Mouse (Mus musculus) cerebellum, postnatal 36 days (tissue): ENCODE results near the gene Nop10.
"Not testable (repeated sequence)": the region's sequence is repeated elsewhere in the genome, so short reads cannot be mapped to it uniquely, and the experiment has no call there.

Experiments used
- DNase-seq, 2 experiments: peaks; one replicate each; pipeline ENCODE4 v3.0.0; 2021 to 2022; ENCODE audit warnings: mixed read lengths in 2 of 2

The Nop10 gene

DNA sequence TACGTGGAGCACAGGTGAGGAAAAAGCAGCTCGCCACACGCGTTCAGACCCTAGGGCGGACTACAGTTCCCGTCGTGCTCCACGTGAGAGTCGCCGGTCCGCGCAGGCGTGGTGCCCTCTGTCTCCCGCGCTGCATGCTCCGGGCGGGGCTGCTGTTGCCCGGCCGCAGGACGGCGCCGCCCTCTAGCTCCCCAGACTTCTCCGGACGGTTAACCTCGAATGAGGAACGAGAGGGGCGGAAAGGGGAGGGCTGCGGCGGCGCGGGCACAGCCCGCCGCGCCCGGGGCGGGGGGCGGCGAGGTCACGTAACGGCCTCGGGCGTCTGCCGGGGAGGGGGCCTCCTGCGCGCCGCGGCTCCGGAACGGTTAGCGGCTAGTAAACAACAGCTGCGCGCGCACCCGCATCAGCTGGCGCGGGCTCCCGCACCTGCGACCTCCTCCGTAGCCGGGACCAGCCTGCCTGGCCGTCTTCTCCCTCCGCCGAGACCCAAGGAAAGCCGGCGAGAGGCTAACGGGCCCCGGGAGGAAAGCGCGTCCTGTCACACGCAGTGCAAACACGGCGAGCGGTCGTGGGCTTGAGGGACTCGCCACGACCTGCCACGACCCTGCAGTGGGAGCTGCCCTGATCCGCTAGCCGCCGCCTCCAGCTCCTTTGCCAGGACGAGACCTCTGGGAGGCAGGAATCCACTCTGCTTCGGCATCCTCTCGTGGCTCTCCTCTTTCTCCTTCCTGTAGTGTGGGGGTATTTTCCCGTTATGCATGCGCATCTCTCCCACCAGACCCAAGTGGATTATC lies 3.9 kb downstream of the Nop10 start, which contains the start of gene Slc12a6:
Gene Slc12a6, plus strand, starts transcription at position 378 of the 794 bp plus-strand sequence.
- DNase-seq = peak; percentile 91 to 94

GRCm38 (mm10) chr2:112266242-112266592 lies 4.5 kb downstream of the Nop10 start, which contains the start of gene Gm21985:
Gm21985 (plus strand) TSS chr2:112266314.
- peak; percentile 42 to 49 for DNase-seq

DNA sequence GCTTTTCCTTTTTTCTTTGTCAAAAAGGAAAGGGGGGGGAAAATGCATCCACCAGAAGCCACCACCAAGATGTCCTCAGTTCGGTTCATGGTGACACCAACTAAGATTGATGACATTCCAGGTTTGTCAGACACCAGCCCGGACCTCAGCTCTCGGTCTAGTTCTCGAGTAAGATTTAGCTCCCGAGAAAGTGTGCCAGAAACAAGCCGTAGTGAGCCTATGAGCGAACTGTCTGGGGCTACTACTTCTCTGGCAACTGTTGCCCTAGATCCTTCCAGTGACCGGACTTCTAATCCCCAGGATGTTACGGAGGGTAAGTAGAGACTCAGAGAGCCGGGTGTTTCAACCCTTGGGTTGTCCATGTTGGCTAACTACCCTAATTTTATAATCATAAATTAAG lies 5.1 kb downstream of the Nop10 start:
- peak in 1 of 2 experiments; percentile 34 for DNase-seq

GRCm38 (mm10) chr2:112267547-112268269 lies 6.0 kb downstream of the Nop10 start:
- DNase-seq = no peak

DNA sequence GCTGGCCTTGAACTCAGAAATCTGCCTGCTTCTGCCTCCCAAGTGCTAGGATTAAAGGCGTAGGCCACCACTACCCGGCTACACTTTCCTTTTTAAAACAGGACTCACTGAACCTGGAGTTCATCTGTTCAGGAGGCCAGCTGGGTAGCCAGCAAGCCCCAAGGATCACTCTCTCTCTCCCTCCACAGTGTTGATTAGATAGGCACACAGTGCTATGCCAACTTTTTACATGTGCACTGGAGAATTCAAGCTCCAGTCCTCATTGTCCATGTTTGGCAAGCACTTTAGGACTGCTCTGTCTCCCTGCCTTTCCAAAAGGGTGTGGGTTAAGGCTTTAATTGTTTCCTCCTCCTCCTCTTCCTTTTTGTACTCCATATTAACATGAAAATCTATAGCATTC lies 8.3 kb downstream of the Nop10 start:
- no peak for DNase-seq

DNA sequence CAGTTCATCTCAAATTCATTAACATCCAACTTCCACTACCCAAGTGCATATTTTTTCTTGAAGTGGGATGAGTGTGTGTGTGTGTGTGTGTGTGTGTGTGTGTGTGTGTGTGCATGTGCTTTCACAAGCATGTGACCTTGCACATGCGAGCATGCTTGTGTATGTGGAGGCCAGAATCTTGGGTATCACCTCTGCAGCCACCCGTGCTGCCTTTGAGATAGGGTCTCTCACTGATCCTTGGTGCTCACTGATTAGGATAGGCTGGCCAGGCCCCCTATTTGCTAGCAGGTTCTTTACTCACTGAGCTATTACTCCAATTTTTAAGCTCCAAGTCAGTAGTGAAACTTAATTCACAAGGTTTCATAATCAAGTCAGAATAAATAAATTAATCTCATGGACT lies 11.2 kb downstream of the Nop10 start:
- no peak for DNase-seq

GRCm38 (mm10) chr2:112273474-112273873 lies 11.7 kb downstream of the Nop10 start:
- no peak for DNase-seq

DNA sequence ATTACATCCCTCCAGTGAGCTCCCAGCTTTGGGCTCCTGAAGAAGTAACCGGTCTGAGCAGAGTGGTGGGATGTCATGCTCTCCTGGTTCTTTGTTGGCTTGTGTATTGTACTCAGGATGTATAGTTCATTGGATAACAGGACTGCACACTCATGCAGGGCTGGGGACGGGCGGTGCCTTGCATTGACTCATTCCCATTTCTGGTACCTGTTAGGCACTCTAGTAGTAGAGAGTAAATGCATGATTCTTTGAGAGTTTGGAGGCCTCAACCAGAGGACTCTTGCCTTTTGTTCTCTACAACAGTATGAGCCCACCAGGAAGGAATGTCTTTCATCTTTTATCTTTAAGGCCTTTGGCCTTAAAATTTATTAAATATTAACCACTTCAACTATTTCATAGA lies 15.1 kb downstream of the Nop10 start:
- DNase-seq = no peak

DNA sequence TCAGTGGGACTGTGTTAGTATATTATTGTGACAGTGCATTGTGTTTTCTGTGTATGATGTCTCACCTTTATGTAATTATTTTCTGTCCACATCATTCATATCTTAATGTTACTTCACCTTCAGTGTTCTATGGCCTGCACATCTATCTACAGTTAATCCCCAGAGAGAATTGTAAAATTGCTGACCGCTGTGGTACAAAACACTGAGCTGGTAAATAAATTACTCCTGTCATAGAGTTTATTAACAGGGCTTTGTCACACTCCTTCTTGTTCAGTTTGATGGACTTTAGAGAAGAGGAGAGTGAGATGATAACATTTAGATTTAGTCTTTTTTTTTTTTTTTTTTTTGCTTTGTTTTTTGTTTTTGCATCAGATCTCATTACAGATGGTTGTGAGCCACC lies 21.1 kb downstream of the Nop10 start:
- DNase-seq = no peak

DNA sequence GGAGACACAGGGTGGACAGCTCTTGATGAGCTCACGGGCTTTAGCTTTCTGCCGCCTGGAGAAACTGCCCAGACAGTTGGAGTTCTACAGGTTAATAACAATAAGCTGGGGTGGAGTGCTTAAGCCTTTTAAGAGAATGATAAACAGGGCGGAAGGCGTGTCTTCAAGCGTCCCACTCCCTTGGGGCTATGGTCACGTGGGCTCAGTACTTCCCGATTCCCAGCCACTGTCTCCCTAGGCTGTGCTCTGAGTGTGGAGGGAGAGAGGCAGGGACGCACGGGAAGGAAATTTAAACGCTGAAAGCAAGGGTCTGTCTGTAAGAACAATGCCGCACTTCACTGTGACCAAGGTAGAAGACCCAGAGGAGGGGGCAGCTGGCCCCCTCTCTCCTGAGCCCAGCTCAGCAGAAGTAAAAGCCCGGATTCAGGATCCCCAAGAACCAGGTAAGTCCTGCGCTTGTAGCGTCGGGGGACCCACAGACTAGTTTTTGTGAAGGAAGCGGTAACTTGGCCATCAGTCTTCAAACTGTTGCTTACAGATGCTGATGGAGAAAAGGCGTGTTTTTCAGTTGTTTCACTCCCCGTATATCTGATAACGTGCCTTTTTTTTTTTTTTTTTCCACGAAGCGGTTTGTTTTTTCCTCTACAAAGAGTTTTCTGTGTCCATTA lies 22.8 kb downstream of the Nop10 start:
- no peak for DNase-seq

- no peak for DNase-seq
Measured at GRCm38 (mm10) chr2:112285031-112285390, 23.3 kb downstream of the Nop10 start.

DNA sequence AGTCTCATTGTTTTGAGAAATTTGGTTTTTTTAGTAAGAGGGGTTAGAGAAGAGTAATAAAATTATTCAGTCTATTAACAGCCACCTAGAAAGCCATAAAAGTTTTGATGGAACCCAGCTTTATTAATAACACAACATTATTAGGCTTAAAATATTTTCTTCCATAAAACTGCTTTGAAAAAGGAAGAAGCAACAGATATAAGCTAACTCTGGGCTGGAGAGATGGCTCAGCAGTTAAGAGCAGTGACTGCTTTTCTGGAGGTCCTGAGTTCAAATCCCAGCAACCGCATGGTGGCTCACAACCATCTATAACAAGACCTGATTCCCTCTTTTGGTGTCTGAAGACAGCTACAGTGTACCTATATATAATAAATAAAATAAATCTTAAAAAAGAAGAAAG lies 24.3 kb downstream of the Nop10 start:
- not testable (repeated sequence) for DNase-seq

DNA sequence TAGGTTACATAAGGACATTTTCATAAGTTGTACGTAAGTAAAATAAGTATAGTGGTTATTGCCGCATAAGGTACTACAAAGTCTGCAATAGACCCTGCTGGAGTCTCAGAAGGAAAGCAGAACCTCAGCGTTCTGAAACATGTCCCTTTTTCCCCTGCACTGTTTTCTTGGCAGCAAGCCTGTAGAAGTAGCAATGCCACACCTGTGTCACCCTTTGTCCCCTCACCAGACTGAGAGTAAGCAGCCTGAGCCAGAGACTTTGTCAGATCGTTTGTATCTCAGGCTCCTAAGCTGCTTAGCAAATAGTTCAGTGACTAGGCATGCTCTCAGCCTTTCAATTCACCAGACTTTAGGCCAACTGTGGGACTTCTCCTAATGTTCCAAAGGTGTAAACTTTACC lies 25.3 kb downstream of the Nop10 start:
- DNase-seq = no peak

DNA sequence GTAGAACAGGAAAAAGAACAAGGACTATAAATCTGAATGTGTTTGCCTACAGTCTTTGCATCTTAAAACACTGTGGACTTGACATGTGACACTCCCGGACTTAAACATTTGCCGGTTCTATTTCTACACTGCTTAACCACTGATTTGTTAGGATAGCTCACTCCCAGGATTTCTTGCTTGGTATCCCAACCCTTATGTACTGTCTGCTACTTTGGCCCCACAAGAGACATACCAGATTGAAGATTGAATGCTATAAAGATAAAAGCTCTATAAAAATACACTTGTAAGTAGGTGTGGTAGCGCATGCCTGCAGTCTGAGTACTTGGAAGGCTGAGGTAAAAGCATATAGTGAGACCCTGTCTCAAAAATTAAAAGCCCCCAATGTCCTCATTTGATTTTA lies 27.8 kb downstream of the Nop10 start:
- no peak for DNase-seq

DNA sequence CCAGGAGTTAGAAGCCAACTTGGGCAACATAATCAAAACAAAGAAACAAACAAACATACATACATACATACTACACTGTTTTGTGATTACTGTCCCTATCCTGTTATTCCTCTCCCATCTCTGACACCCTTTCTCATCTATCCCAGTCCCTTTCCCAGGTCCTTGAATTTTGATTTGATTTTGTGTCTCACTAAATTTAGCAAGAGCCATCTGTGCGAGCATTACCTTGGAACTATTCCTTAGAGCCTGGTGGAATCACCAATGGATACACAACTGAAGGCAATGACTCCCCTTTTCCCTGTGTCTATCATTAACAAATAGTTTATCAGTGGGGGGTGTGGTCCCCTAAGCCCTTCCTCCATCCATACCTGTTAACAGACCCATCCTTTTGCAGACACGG lies 31.1 kb downstream of the Nop10 start:
- DNase-seq = no peak

DNA sequence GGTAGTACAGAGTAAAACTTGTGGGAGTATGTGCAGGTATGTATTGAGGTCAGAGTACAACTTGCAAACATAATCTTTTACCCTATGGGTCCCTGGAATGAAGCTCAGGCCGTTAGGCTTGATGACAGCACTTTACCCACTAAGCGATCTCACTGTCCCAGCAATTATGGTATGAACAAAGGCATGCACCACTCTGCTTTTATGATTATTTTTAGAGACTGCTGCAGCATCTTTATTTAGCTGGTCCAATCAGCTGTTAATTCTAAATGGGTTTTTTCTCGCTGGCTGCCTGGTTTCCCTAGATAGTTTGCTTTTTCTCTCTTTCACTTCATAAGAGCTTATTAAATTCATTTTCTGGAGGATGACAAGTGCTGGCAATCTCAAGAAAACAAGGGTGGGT lies 34.5 kb downstream of the Nop10 start:
- DNase-seq = no peak

GRCm38 (mm10) chr2:112298221-112298620 lies 36.5 kb downstream of the Nop10 start:
- DNase-seq = no peak

- no peak for DNase-seq
Measured at GRCm38 (mm10) chr2:112308671-112309070, 46.9 kb downstream of the Nop10 start.

- DNase-seq = peak in 1 of 2 experiments; percentile 20
Measured at GRCm38 (mm10) chr2:112309161-112309600, 47.5 kb downstream of the Nop10 start.
